Mouse (Mus musculus): Measurements from ENCODE around the gene Nr6a1. TPM values are rescaled to one million over a fixed set of nuclear protein-coding genes. Genes with fewer than 3 reads are reported as not detected.
A peak's percentile ranks its signal among the peaks of the same experiment; 100 is the strongest.

Gene Nr6a1
- polyA plus RNA-seq, 1 experiment from 2014 or later, result 1.7 TPM

DNA sequence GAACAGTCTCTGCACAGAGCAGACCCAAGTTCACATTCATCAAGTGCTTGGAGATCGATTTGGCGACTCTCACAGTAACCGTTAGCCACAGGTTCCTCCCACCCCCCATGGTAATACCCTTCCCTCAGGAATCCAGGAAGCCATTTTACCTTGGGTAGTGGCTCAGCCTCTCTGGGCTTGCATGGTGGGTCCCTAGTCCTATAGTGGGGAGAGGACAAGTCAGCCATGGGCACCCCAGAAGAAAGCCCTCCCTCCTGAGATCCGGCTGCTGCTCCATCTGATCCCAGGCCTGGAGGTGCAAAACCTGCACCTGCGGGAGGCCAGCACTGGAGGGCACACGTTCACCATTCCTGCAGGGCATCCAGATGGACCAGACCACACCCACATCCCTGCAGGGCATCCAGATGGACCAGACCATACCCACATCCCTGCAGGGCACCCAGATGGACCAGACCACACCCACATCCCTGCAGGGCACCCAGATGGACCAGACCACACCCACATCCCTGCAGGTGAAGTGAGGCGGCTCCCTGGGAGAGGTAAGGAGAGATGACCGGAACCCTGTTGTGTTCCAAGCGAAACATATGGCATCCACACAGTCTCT lies 252.0 kb downstream of the Nr6a1 start:
- no peaks in the 10 kb centered on the region for H3K36me3 ChIP-seq
- H3K4me1 ChIP-seq, result no peaks in the 10 kb centered on the region
- no peak overlapping the region for H3K4me3 ChIP-seq
- no peak overlapping the region for H3K4me2 ChIP-seq (replicated peaks)
- ATAC-seq (replicated peaks), result peak; percentile 26; the same call in 1 of the 2 replicates
- H3K9me3 ChIP-seq, result no peaks in the 10 kb centered on the region
- H3K27ac ChIP-seq (replicated peaks), result no peak overlapping the region
- H3K9ac ChIP-seq (replicated peaks), result no peak overlapping the region
- 61% methylated on average over 9 of the region's 9 CpGs for WGBS
- no peaks in the 10 kb centered on the region for H3K27me3 ChIP-seq

Small RNAs within 50 kb of the gene (microRNA-seq; reads per million reads assigned to microRNA genes)
- gene Mir181a-2 (766 reads per million, percentile 77 among the genes with 10 or more reads in this experiment), gene Mir181b-2 (2,339 reads per million, percentile 85 among the genes with 10 or more reads in this experiment)

Other genes with a start within 250 kb of the Nr6a1 start
- gene Nr5a1, start 213.1 kb downstream of the Nr6a1 start, polyA plus RNA-seq (2015; fragmentation: Nextera tagmentation; extraction: Ambion mirVana), result 0.32 and 2.3 TPM in 2 replicates
- gene Olfml2a, start 4.3 kb upstream of the Nr6a1 start, polyA plus RNA-seq (2015; fragmentation: Nextera tagmentation; extraction: Ambion mirVana), result 1.7 and 1.8 TPM in 2 replicates
- gene Wdr38, start 69.8 kb upstream of the Nr6a1 start, polyA plus RNA-seq (2015; fragmentation: Nextera tagmentation; extraction: Ambion mirVana), result 1.9 and 2.0 TPM in 2 replicates
- gene Arpc5l, start 77.7 kb upstream of the Nr6a1 start, polyA plus RNA-seq (2015; fragmentation: Nextera tagmentation; extraction: Ambion mirVana), result 148 and 158 TPM in 2 replicates
- 763 and 830 TPM in 2 replicates for gene Rpl35, start 77.9 kb upstream of the Nr6a1 start, polyA plus RNA-seq (2015; fragmentation: Nextera tagmentation; extraction: Ambion mirVana)
- gene Golga1, start 137.9 kb upstream of the Nr6a1 start, polyA plus RNA-seq (2015; fragmentation: Nextera tagmentation; extraction: Ambion mirVana), result 37.5 and 38.8 TPM in 2 replicates

All from forebrain, embryonic 15.5 days (tissue).